Mouse (Mus musculus) forelimb bud, embryonic 11.5 days (tissue): ENCODE measurements around the gene Lrp5.
"Not testable (repeated sequence)": the region's sequence is repeated elsewhere in the genome, so short reads cannot be mapped to it uniquely, and the experiment has no call there.

Source experiments
- DNase-seq: peaks from one replicate; pipeline ENCODE4 v3.0.0-alpha.2; 2012; ENCODE audit warnings: low read depth, low spot score

Lrp5 gene

GRCm38 (mm10) chr19:3695471-3695870 lies 9.1 kb upstream of the Lrp5 start:
- DNase-seq, result no peak

- DNase-seq, result no peak
Measured at GRCm38 (mm10) chr19:3695006-3695405, 8.6 kb upstream of the Lrp5 start.

GRCm38 (mm10) chr19:3694476-3694875 lies 8.1 kb upstream of the Lrp5 start:
- no peak for DNase-seq

- DNase-seq, result no peak
Measured at GRCm38 (mm10) chr19:3692414-3693145, 6.2 kb upstream of the Lrp5 start.

- DNase-seq, result no peak
Measured at GRCm38 (mm10) chr19:3691337-3691736, 5.0 kb upstream of the Lrp5 start.

- DNase-seq, result peak; percentile 74
Measured at GRCm38 (mm10) chr19:3687676-3688171, 1.4 kb upstream of the Lrp5 start.

- DNase-seq, result peak; percentile 29
Measured at GRCm38 (mm10) chr19:3685611-3686214, 651 bp downstream of the Lrp5 start.

- DNase-seq, result peak; percentile 53
Measured at GRCm38 (mm10) chr19:3684957-3685580, 1.3 kb downstream of the Lrp5 start.

- peak; percentile 52 for DNase-seq
Measured at GRCm38 (mm10) chr19:3684414-3684813, 1.9 kb downstream of the Lrp5 start.

- DNase-seq, result no peak
Measured at GRCm38 (mm10) chr19:3681310-3681934, 4.9 kb downstream of the Lrp5 start.

- no peak for DNase-seq
Measured at GRCm38 (mm10) chr19:3680732-3681131, 5.6 kb downstream of the Lrp5 start.

- no peak for DNase-seq
Measured at GRCm38 (mm10) chr19:3674122-3674855, 12.1 kb downstream of the Lrp5 start.

- no peak for DNase-seq
Measured at GRCm38 (mm10) chr19:3673149-3673548, 13.2 kb downstream of the Lrp5 start.

GRCm38 (mm10) chr19:3669100-3669499 lies 17.3 kb downstream of the Lrp5 start:
- peak; percentile 48 for DNase-seq

- no peak for DNase-seq
Measured at GRCm38 (mm10) chr19:3668551-3668950, 17.8 kb downstream of the Lrp5 start.

GRCm38 (mm10) chr19:3667979-3668378 lies 18.4 kb downstream of the Lrp5 start:
- DNase-seq, result no peak

GRCm38 (mm10) chr19:3667155-3667895 lies 19.0 kb downstream of the Lrp5 start:
- DNase-seq, result no peak

GRCm38 (mm10) chr19:3666632-3667031 lies 19.7 kb downstream of the Lrp5 start:
- no peak for DNase-seq

- DNase-seq, result peak; percentile 40
Measured at GRCm38 (mm10) chr19:3665510-3665909, 20.9 kb downstream of the Lrp5 start.

GRCm38 (mm10) chr19:3657947-3658346 lies 28.4 kb downstream of the Lrp5 start:
- no peak for DNase-seq

GRCm38 (mm10) chr19:3657065-3657464 lies 29.3 kb downstream of the Lrp5 start:
- DNase-seq, result not testable (repeated sequence)
